Mouse (Mus musculus) kidney, embryonic 14.5 days (tissue): ENCODE results near the gene Slc9a1. TPM values are rescaled to one million over a fixed set of nuclear protein-coding genes. Genes with fewer than 3 reads are reported as not detected.

ENCODE experiments used
- ATAC-seq: fragments of 200-750 bp; cut with Nextera tagmentation; 2 replicates; pipeline ENCODE4 v1.8.0; 2017; ENCODE audit warnings: moderate number of reproducible peaks, mild to moderate bottlenecking, moderate TSS enrichment, moderate library complexity; ENCODE audit not compliant: low FRiP score, low TSS enrichment
- H3K27ac ChIP-seq: fragments of 300-500 bp; sonication (generic); 2 replicates; pipeline ENCODE4 v1.5.1; 2014; ENCODE audit warnings: low read depth, mild to moderate bottlenecking, low read length, moderate library complexity, mixed read lengths
- H3K27me3 ChIP-seq: fragments of 300-500 bp; sonication (generic); 2 replicates; pipeline ENCODE4 v1.6.1; 2014; ENCODE audit warnings: mild to moderate bottlenecking, low read length; ENCODE audit not compliant: control insufficient read depth, insufficient read depth
- H3K36me3 ChIP-seq: fragments of 300-500 bp; sonication (generic); 2 replicates; pipeline ENCODE4 v1.6.1; 2014; ENCODE audit warnings: low read length, mixed read lengths; ENCODE audit not compliant: control insufficient read depth, insufficient read depth
- H3K4me1 ChIP-seq: fragments of 300-500 bp; sonication (generic); 2 replicates; pipeline ENCODE4 v1.6.1; 2014; ENCODE audit warnings: low read length, mixed read lengths; ENCODE audit not compliant: control insufficient read depth, insufficient read depth
- H3K4me2 ChIP-seq: fragments of 300-500 bp; sonication (generic); replicated peaks from 2 replicates; pipeline ENCODE4 v1.6.1; 2014; ENCODE audit warnings: low read depth, mild to moderate bottlenecking, low read length
- H3K4me3 ChIP-seq: fragments of 300-500 bp; sonication (generic); 2 replicates; pipeline ENCODE4 v1.5.1; 2014; ENCODE audit warnings: mild to moderate bottlenecking, low read length
- H3K9ac ChIP-seq: fragments of 300-500 bp; sonication (generic); 2 replicates; pipeline ENCODE4 v1.6.1; 2014; ENCODE audit warnings: low read depth, mild to moderate bottlenecking, low read length, moderate library complexity
- H3K9me3 ChIP-seq: fragments of 300-500 bp; sonication (generic); 2 replicates; pipeline ENCODE4 v1.6.1; 2016; ENCODE audit warnings: low read length; ENCODE audit not compliant: control insufficient read depth
- WGBS: fragments of 180-500 bp; shearing (Covaris S2); extraction: QIAGEN DNeasy Blood & Tissue Kit; methylation state at CpG from one replicate; pipeline ENCODE4 v1.1.7; 2014; 5-methylcytosine and 5-hydroxymethylcytosine counted together
- polyA plus RNA-seq: library from polyadenylated mRNA; unstranded; fragments of >200 nt; fragmentation: Nextera tagmentation; extraction: Ambion mirVana; gene quantifications from 2 replicates; pipeline ENCODE4 v1.2.1, GENCODE M21; 2014

The Slc9a1 gene
- polyA plus RNA-seq, 1 experiment from 2014 or later: 7.6 TPM

GRCm38 (mm10) chr4:133448708-133449388 lies 79.3 kb downstream of the Slc9a1 start:
- Histone ChIP-seq H3K4me2 (no peak overlapping the region), H3K4me3 (no peak overlapping the region), H3K9me3 (no peaks in the 10 kb centered on the region), H3K4me1 (0 out of 2 replicates have a peak, but pooled peaks cover 3% of the 10 kb centered on the region), H3K27me3 (no peaks in the 10 kb centered on the region), H3K36me3 (no peaks in the 10 kb centered on the region), H3K9ac (no peak overlapping the region), H3K27ac (no peak overlapping the region)
- no peak for ATAC-seq
- WGBS: 69% methylated on average over 8 of the region's 8 CpGs

- H3K9ac ChIP-seq: no peak overlapping the region
- 0 out of 2 replicates have a peak, but pooled peaks cover 3% of the 10 kb centered on the region for H3K4me1 ChIP-seq
- H3K9me3 ChIP-seq: no peaks in the 10 kb centered on the region
- H3K27ac ChIP-seq: no peak overlapping the region
- H3K4me2 ChIP-seq: no peak overlapping the region
- H3K36me3 ChIP-seq: no peaks in the 10 kb centered on the region
- no peaks in the 10 kb centered on the region for H3K27me3 ChIP-seq
- ATAC-seq: no peak
- H3K4me3 ChIP-seq: no peak overlapping the region
- WGBS: 18% methylated on average over 13 of the region's 13 CpGs
Measured at GRCm38 (mm10) chr4:133449726-133450125, 80.2 kb downstream of the Slc9a1 start.

GRCm38 (mm10) chr4:133451536-133451935 lies 82.0 kb downstream of the Slc9a1 start:
- 9% methylated on average over 10 of the region's 10 CpGs for WGBS
- no peaks in the 10 kb centered on the region for H3K27me3 ChIP-seq
- no peak overlapping the region for H3K4me3 ChIP-seq
- no peak overlapping the region for H3K27ac ChIP-seq
- no peak overlapping the region for H3K9ac ChIP-seq
- no peaks in the 10 kb centered on the region for H3K9me3 ChIP-seq
- ATAC-seq: no peak
- no peak overlapping the region for H3K4me2 ChIP-seq
- H3K36me3 ChIP-seq: no peaks in the 10 kb centered on the region
- 0 out of 2 replicates have a peak, but pooled peaks cover 3% of the 10 kb centered on the region for H3K4me1 ChIP-seq

GRCm38 (mm10) chr4:133452433-133452832 lies 82.9 kb downstream of the Slc9a1 start:
- no peaks in the 10 kb centered on the region for H3K9me3 ChIP-seq
- 79% methylated on average over 7 of the region's 7 CpGs for WGBS
- H3K4me1 ChIP-seq: 0 out of 2 replicates have a peak, but pooled peaks cover 3% of the 10 kb centered on the region
- H3K4me3 ChIP-seq: no peak overlapping the region
- H3K36me3 ChIP-seq: no peaks in the 10 kb centered on the region
- no peak for ATAC-seq
- H3K9ac ChIP-seq: no peak overlapping the region
- H3K4me2 ChIP-seq: no peak overlapping the region
- H3K27me3 ChIP-seq: no peaks in the 10 kb centered on the region
- H3K27ac ChIP-seq: no peak overlapping the region

- H3K4me2 ChIP-seq: no peak overlapping the region
- 70% methylated on average over 3 of the region's 3 CpGs for WGBS
- H3K9ac ChIP-seq: no peak overlapping the region
- H3K27ac ChIP-seq: no peak overlapping the region
- no peaks in the 10 kb centered on the region for H3K27me3 ChIP-seq
- no peaks in the 10 kb centered on the region for H3K9me3 ChIP-seq
- no peak overlapping the region for H3K4me3 ChIP-seq
- H3K36me3 ChIP-seq: no peaks in the 10 kb centered on the region
- peaks cover 9% of the 10 kb centered on the region for H3K4me1 ChIP-seq
- ATAC-seq: no peak
Measured at GRCm38 (mm10) chr4:133458044-133458443, 88.5 kb downstream of the Slc9a1 start.

- no peaks in the 10 kb centered on the region for H3K36me3 ChIP-seq
- no peaks in the 10 kb centered on the region for H3K27me3 ChIP-seq
- ATAC-seq: no peak
- no peak overlapping the region for H3K27ac ChIP-seq
- H3K4me2 ChIP-seq: no peak overlapping the region
- H3K4me1 ChIP-seq: peaks cover 11% of the 10 kb centered on the region
- H3K9ac ChIP-seq: no peak overlapping the region
- no peak overlapping the region for H3K4me3 ChIP-seq
- 81% methylated on average over 1 of the region's 1 CpGs for WGBS
- no peaks in the 10 kb centered on the region for H3K9me3 ChIP-seq
Measured at GRCm38 (mm10) chr4:133460006-133460405, 90.5 kb downstream of the Slc9a1 start.

- H3K4me3 ChIP-seq: no peak overlapping the region
- no peak overlapping the region for H3K9ac ChIP-seq
- no peaks in the 10 kb centered on the region for H3K36me3 ChIP-seq
- no peak for ATAC-seq
- no peak overlapping the region for H3K27ac ChIP-seq
- no peaks in the 10 kb centered on the region for H3K9me3 ChIP-seq
- WGBS: 22% methylated on average over 5 of the region's 5 CpGs
- H3K4me2 ChIP-seq: no peak overlapping the region
- no peaks in the 10 kb centered on the region for H3K27me3 ChIP-seq
- H3K4me1 ChIP-seq: peaks cover 11% of the 10 kb centered on the region
Measured at GRCm38 (mm10) chr4:133460796-133461325, 91.4 kb downstream of the Slc9a1 start.

- Histone ChIP-seq H3K36me3 (no peaks in the 10 kb centered on the region), H3K4me1 (peaks cover 11% of the 10 kb centered on the region), H3K9ac (no peak overlapping the region), H3K4me2 (no peak overlapping the region), H3K27me3 (no peaks in the 10 kb centered on the region), H3K4me3 (no peak overlapping the region), H3K27ac (no peak overlapping the region), H3K9me3 (no peaks in the 10 kb centered on the region)
- ATAC-seq: no peak
- 74% methylated on average over 4 of the region's 4 CpGs for WGBS
Measured at GRCm38 (mm10) chr4:133461362-133461761, 91.9 kb downstream of the Slc9a1 start.

- H3K4me2 ChIP-seq: no peak overlapping the region
- 37% methylated on average over 6 of the region's 6 CpGs for WGBS
Measured at GRCm38 (mm10) chr4:133463184-133463583, 93.7 kb downstream of the Slc9a1 start.

More at GRCm38 (mm10) chr4:133463184-133463583, 93.7 kb downstream of the Slc9a1 start:
- no peak overlapping the region for H3K27ac ChIP-seq
- no peaks in the 10 kb centered on the region for H3K27me3 ChIP-seq
- H3K36me3 ChIP-seq: no peaks in the 10 kb centered on the region
- no peak for ATAC-seq
- H3K4me1 ChIP-seq: peaks cover 11% of the 10 kb centered on the region
- H3K9me3 ChIP-seq: no peaks in the 10 kb centered on the region
- H3K4me3 ChIP-seq: no peak overlapping the region
- no peak overlapping the region for H3K9ac ChIP-seq
